Mouse (Mus musculus) olfactory bulb, adult 2 months (tissue): Measurements from ENCODE around the gene Kcnj6. TPM values are rescaled to one million over a fixed set of nuclear protein-coding genes. Genes with fewer than 3 reads are reported as not detected.

Source experiments
- H3K27ac ChIP-seq: fragments of 200-500 bp; 2 replicates; pipeline ENCODE4 v1.5.1; 2012; ENCODE audit warnings: low read depth, low read length; ENCODE audit not compliant: insufficient read depth
- H3K4me1 ChIP-seq: fragments of 200-500 bp; 2 replicates; pipeline ENCODE4 v1.6.1; 2012; ENCODE audit warnings: low read length; ENCODE audit not compliant: control insufficient read depth, insufficient read depth
- H3K4me3 ChIP-seq: fragments of 200-500 bp; 2 replicates; pipeline ENCODE4 v1.5.1; 2012; ENCODE audit warnings: mild to moderate bottlenecking, low read depth, low read length, moderate library complexity; ENCODE audit not compliant: insufficient read depth
- CTCF ChIP-seq: fragments of 200-500 bp; IDR thresholded peaks from 2 replicates; pipeline ENCODE4 v1.5.1; 2012; ENCODE audit warnings: low read depth, mild to moderate bottlenecking, low read length, moderate library complexity; ENCODE audit not compliant: insufficient read depth
- POLR2A ChIP-seq: fragments of 200-500 bp; IDR thresholded peaks from 2 replicates; pipeline ENCODE4 v1.6.1; 2012; ENCODE audit warnings: mild to moderate bottlenecking, low read depth, low read length, moderate library complexity; ENCODE audit not compliant: insufficient read depth
- WGBS: fragments of 180-500 bp; shearing (Covaris S2); methylation state at CpG from one replicate; pipeline ENCODE4 v1.1.7; 2018; 5-methylcytosine and 5-hydroxymethylcytosine counted together
- polyA plus RNA-seq: library from polyadenylated mRNA; stranded (reverse); fragments of >200 nt; gene quantifications from 2 replicates; pipeline ENCODE4 v1.2.4, GENCODE M21; 2012; ENCODE audit warnings: low replicate concordance; ENCODE audit not compliant: missing spikeins, insufficient read depth, insufficient read length

Kcnj6 gene
- polyA plus RNA-seq, 1 experiment = not detected

- Histone ChIP-seq H3K4me1 (peaks cover 16% of the 10 kb centered on the region), H3K27ac (no peak overlapping the region), H3K4me3 (no peak overlapping the region)
- TF ChIP-seq CTCF (no peak), POLR2A (no peak)
- 90% methylated on average over 5 of the region's 5 CpGs for WGBS
These were observed 151.5 kb downstream of the Kcnj6 start for GRCm38 (mm10) chr16:94845996-94846395.

GRCm38 (mm10) chr16:94844769-94845168 is 152.7 kb downstream of the Kcnj6 start:
- WGBS = 72% methylated on average over 4 of the region's 4 CpGs
- TF ChIP-seq POLR2A (no peak), CTCF (no peak)
- Histone ChIP-seq H3K4me1 (peaks cover 5% of the 10 kb centered on the region; the same call in 1 of the 2 replicates), H3K4me3 (no peak overlapping the region), H3K27ac (no peak overlapping the region)

- peaks cover 10% of the 10 kb centered on the region for H3K4me1 ChIP-seq
- H3K4me3 ChIP-seq = no peak overlapping the region
- WGBS = 52% methylated on average over 6 of the region's 6 CpGs
- no peak overlapping the region for H3K27ac ChIP-seq
- TF ChIP-seq CTCF (no peak), POLR2A (no peak)
These were observed 158.1 kb downstream of the Kcnj6 start for GRCm38 (mm10) chr16:94839398-94839797.

DNA sequence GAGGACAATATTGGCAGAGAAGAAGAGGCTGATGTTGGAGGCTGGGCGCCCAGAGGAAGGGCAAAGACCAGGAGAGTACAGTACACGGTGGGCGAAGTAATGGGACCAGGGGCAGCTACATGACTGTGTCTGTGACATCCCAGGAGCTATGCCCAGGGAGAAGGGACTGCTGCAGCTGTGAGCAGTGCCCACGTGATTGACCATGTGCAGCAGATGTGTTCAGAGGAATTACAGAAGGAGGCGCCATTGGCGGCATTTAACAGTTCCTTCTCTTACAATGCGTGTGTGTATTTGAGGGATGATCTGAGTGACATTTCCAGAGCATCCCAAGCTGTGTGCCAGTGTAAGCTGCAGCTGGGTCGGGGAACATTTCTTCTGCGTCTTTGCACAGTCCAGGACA is 159.6 kb downstream of the Kcnj6 start:
- TF ChIP-seq CTCF (no peak), POLR2A (no peak)
- H3K4me1 ChIP-seq = peaks cover 10% of the 10 kb centered on the region
- H3K4me3 ChIP-seq = no peak overlapping the region
- H3K27ac ChIP-seq = no peak overlapping the region
- WGBS = 59% methylated on average over 9 of the region's 9 CpGs

DNA sequence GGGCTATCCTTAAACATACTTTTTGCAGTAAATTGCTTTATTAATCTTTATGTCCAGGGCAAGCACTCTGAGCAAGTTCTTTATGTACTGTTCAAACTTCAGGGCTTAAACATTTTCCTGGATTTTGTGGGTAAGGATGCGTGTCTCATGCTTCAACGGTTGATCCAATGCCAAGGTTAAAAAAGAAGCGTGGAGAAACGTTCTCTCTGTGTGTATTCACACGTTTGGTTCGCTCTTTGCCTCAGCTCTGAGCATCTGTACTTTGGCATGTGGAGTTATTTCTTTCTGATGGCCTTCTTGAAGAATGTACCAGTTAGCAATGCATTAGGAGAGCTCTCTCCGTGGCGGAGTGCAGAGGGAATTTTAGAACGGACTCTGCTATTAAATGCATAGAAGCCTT is 163.0 kb downstream of the Kcnj6 start:
- no peak overlapping the region for H3K27ac ChIP-seq
- no peak for TF ChIP-seq POLR2A
- TF ChIP-seq CTCF = no peak
- WGBS = 78% methylated on average over 9 of the region's 9 CpGs
- peaks cover 11% of the 10 kb centered on the region for H3K4me1 ChIP-seq
- H3K4me3 ChIP-seq = no peak overlapping the region

DNA sequence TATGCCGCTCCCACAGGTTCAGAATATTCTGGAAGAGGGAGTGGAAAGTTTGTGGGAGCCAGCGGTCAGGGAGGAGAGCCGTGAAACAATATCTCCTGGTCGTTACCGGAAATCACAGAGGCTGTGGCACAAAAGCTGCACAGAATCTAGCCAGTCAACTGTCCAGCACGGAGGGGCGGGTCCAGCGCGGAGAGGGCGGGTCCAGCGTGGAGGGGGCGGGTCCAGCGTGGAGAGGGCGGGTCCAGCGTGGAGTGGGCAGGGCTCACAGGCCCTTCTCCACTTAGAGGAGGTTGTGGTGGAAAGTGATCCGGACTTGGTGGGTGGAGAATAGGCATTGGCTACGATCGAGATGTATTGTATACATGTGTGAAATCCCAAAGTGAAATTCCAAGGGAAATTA is 169.3 kb downstream of the Kcnj6 start:
- Histone ChIP-seq H3K4me3 (no peak overlapping the region), H3K27ac (no peak overlapping the region), H3K4me1 (peaks cover 21% of the 10 kb centered on the region)
- TF ChIP-seq POLR2A (no peak), CTCF (no peak)
- 89% methylated on average over 18 of the region's 18 CpGs for WGBS

DNA sequence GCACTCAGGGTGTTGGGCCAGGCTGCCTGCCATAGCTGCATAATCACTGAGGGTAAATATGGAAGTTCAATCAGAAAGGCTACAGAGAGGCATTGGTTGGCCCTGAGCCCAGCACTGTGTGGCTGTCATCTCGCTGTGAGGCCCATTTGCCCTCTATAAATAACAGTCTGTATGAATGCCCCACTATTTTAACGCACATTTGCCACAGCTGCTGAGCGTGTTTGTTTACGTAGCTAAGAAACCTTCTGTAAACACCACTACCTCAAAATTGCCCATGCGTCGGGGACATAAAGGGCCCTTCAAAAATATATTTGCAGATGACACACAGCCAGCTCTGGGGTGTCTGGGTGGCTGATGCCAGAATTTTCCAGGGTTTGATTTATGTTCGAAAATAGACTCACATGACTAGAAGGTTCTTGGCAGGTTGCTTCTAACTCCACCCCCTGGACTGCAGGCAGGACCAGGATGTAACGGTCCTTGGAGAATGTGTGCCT is 170.4 kb downstream of the Kcnj6 start:
- Histone ChIP-seq H3K27ac (no peak overlapping the region), H3K4me1 (peaks cover 21% of the 10 kb centered on the region), H3K4me3 (no peak overlapping the region)
- WGBS = 28% methylated on average over 8 of the region's 8 CpGs
- TF ChIP-seq POLR2A = no peak

- Histone ChIP-seq H3K4me1 (peaks cover 25% of the 10 kb centered on the region), H3K27ac (no peak overlapping the region), H3K4me3 (no peak overlapping the region)
- WGBS = 29% methylated on average over 6 of the region's 6 CpGs
- TF ChIP-seq POLR2A (no peak), CTCF (no peak)
These were observed 172.2 kb downstream of the Kcnj6 start for GRCm38 (mm10) chr16:94825274-94825673.

GRCm38 (mm10) chr16:94822611-94823010 is 174.9 kb downstream of the Kcnj6 start:
- H3K4me1 ChIP-seq = peaks cover 16% of the 10 kb centered on the region
- WGBS = 73% methylated on average over 5 of the region's 5 CpGs
- TF ChIP-seq POLR2A = no peak
- no peak overlapping the region for H3K4me3 ChIP-seq
- H3K27ac ChIP-seq = no peak overlapping the region

DNA sequence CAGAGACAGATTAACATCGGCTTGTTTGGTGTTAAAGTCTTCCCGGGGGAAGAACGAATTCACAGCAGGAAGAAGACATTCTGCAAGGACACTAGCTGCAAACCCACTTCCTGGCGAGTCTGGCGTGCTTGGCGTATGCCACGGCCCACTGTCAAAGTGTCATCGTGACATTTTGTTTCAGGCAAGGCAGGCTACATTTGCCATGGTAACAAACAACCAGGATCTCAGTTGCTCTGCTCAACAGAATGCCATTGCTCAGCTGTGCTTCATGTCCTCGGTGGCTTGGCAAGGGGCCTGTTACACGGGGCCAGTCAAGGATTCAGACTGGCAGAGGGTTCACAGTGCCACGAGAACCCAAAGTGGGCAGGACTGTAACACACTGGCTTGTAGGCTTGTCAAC is 175.9 kb downstream of the Kcnj6 start:
- Histone ChIP-seq H3K4me3 (no peak overlapping the region), H3K4me1 (peaks cover 13% of the 10 kb centered on the region), H3K27ac (no peak overlapping the region)
- TF ChIP-seq CTCF (no peak), POLR2A (no peak)
- WGBS = 79% methylated on average over 11 of the region's 11 CpGs
